In genomic region chr1:161250604-161251416, GRCm38 (mm10) we compare ENCODE assay signal across 8 mouse cellular contexts. TPM values are rescaled to one million over a fixed set of nuclear protein-coding genes. Genes with fewer than 3 reads are reported as not detected.
DNase-seq lines count a peak whose midpoint lies in the region; ATAC-seq and TF ChIP-seq lines count a peak whose summit lies in the region.

Prdx6 (minus strand) TSS chr1:161251219.

- peak; percentile 89 for DNase-seq in MN1 (ENCODE audit: low spot score)
- DNase-seq in cerebellum, adult 8-10 months: peak; percentile 70
- peak; percentile 76 for DNase-seq in forelimb bud, embryonic 11.5 days (ENCODE audit: low read depth, low spot score)
- DNase-seq in heart, postnatal 4 days: peak; percentile 85
- DNase-seq in layer of hippocampus, adult 9-11 months: peak; percentile 81
- DNase-seq in ovary, adult 18-20 months (ENCODE audit: low spot score): peak; percentile 75
- DNase-seq in thymus, adult 2 months: peak; percentile 81

- peak within 1 kb of the TSS; percentile 86 for H3K4me3 ChIP-seq in lung, embryonic 16.5 days (ENCODE audit: low read length)
- peak within 1 kb of the TSS; percentile 89 for H3K4me3 ChIP-seq in thymus, adult 2 months (ENCODE audit: control insufficient read depth, insufficient read depth, low read length)

- peaks cover 5% of the 10 kb centered on the region; the same call in 1 of the 2 replicates for H3K36me3 ChIP-seq in lung, embryonic 16.5 days (ENCODE audit: control insufficient read depth, insufficient read depth, low read length)
- H3K36me3 ChIP-seq in thymus, adult 2 months (ENCODE audit: control insufficient read depth, insufficient read depth, low read length): no peaks in the 10 kb centered on the region

- peak within 1 kb of the TSS; percentile 75 for H3K4me2 ChIP-seq in lung, embryonic 16.5 days (ENCODE audit: low read depth, low read length)

- peak; percentile 72 for TF ChIP-seq POLR2A in thymus, adult 2 months (IDR thresholded peaks at IDR 0.05; ENCODE audit: control insufficient read depth, extremely low read depth, insufficient read depth, low read length, poor library complexity)

- under 1% methylated on average over 65 of the region's 66 CpGs for WGBS in lung, embryonic 16.5 days
- under 1% methylated on average over 66 of the region's 66 CpGs for WGBS in thymus, adult 2 months

- peak within 1 kb of the TSS; percentile 95 for H3K9ac ChIP-seq in lung, embryonic 16.5 days (ENCODE audit: low read length)

- H3K9me3 ChIP-seq in lung, embryonic 16.5 days (ENCODE audit: control insufficient read depth, low read length): no peaks in the 10 kb centered on the region

- H3K4me1 ChIP-seq in lung, embryonic 16.5 days (replicated peaks; ENCODE audit: control insufficient read depth, insufficient read depth, low read length): peaks cover 21% of the 10 kb centered on the region
- H3K4me1 ChIP-seq in thymus, adult 2 months (replicated peaks; ENCODE audit: control insufficient read depth, insufficient read depth, low read length): peaks cover 15% of the 10 kb centered on the region

- H3K27ac ChIP-seq in lung, embryonic 16.5 days (ENCODE audit: low read length): peak within 1 kb of the TSS; percentile 79
- H3K27ac ChIP-seq in thymus, adult 2 months (ENCODE audit: control insufficient read depth, insufficient read depth, low read length): peak within 1 kb of the TSS; percentile 92

- no peak for TF ChIP-seq CTCF in thymus, adult 2 months (IDR thresholded peaks at IDR 0.05; ENCODE audit: borderline replicate concordance, control insufficient read depth, extremely low read depth, insufficient read depth, low read length, poor library complexity)

- peak; percentile 95 for ATAC-seq in lung, embryonic 16.5 days (ENCODE audit: low read depth)

- H3K27me3 ChIP-seq in lung, embryonic 16.5 days (ENCODE audit: control insufficient read depth, insufficient read depth, low read depth, low read length): no peaks in the 10 kb centered on the region
- H3K27me3 ChIP-seq in thymus, adult 2 months (ENCODE audit: control insufficient read depth, insufficient read depth, low read length): no peaks in the 10 kb centered on the region

RNA-seq across cellular contexts. Expression of gene Prdx6, which starts in this region (rescaled TPM):
- total RNA-seq in heart, postnatal 4 days (2021): 100 to 1,000 TPM; 203 to 210 TPM
- 458 and 477 TPM in 2 replicates for polyA plus RNA-seq in lung, embryonic 16.5 days (2015; fragmentation: Nextera tagmentation; extraction: Ambion mirVana)
- 63.8 and 80.0 TPM in 2 replicates for polyA plus RNA-seq in thymus, adult 2 months (2012; rRNA removed)

Comparison
In these comparisons a context has a peak if more than half of its experiments do, and no peak if none do; other contexts are left out.
1. Peak in every context shown above with its lines: DNase-seq, ATAC-seq, H3K4me3 ChIP-seq and H3K27ac ChIP-seq.